Mouse (Mus musculus): ENCODE data around the gene Esp31.

Esp31 gene

DNA sequence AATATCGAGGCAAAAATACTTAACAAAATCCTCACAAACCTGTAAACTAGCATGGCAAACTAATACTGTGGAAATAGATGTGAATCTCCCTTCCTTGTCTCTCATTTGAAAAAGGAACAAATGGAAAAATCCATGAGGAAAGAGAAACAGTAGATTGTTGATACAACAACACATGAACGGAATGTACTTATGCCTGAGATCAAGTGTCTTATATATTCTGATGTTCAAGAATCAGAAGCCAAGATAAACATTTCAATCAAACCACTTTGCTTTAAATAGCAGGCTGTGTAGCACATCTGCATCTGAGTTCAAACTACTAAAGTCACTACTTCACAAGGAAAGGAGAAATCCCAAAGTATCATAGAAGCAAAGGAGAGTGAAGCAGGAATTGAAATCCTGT, at the start of gene Esp31:
Esp31 (plus strand) TSS at position 301 of the 400 bp plus-strand sequence.
- no peak for DNase-seq (ENCODE audit: extremely low spot score, low spot score)
